Mouse (Mus musculus): ENCODE results near the gene St6galnac5. TPM values are rescaled to one million over a fixed set of nuclear protein-coding genes. Genes with fewer than 3 reads are reported as not detected.
"Not testable (repeated sequence)": the region's sequence is repeated elsewhere in the genome, so short reads cannot be mapped to it uniquely, and the experiment has no call there.

The St6galnac5 gene
- polyA plus RNA-seq, 1 experiment from 2014 or later: 20.6 TPM

GRCm38 (mm10) chr3:152792601-152793000 is 189.4 kb downstream of the St6galnac5 start:
- ATAC-seq (ENCODE audit: low FRiP score, low TSS enrichment) (no peak), DNase-seq (no peak)
- 94% methylated on average over 5 of the region's 5 CpGs for WGBS
- H3K4me3 ChIP-seq (replicated peaks; ENCODE audit: low read depth, low read length): no peak overlapping the region
- H3K4me1 ChIP-seq (ENCODE audit: control insufficient read depth, insufficient read depth, low read length): no peaks in the 10 kb centered on the region
- no peaks in the 10 kb centered on the region; the same call in 1 of the 2 replicates for H3K9me3 ChIP-seq (ENCODE audit: control insufficient read depth, low read length)
- no peak overlapping the region for H3K4me2 ChIP-seq (ENCODE audit: low read length)
- no peak overlapping the region for H3K9ac ChIP-seq (replicated peaks; ENCODE audit: low read length)
- H3K27ac ChIP-seq (replicated peaks; ENCODE audit: low read depth, low read length): no peak overlapping the region
- peaks cover 4% of the 10 kb centered on the region; the same call in 1 of the 2 replicates for H3K36me3 ChIP-seq (ENCODE audit: control insufficient read depth, insufficient read depth, low read length)
- no peaks in the 10 kb centered on the region for H3K27me3 ChIP-seq (ENCODE audit: control insufficient read depth, insufficient read depth, low read length)

GRCm38 (mm10) chr3:152788301-152788953 is 193.6 kb downstream of the St6galnac5 start:
- H3K4me1 ChIP-seq (ENCODE audit: control insufficient read depth, insufficient read depth, low read length); H3K4me2 ChIP-seq (ENCODE audit: low read length); H3K36me3 ChIP-seq (ENCODE audit: control insufficient read depth, insufficient read depth, low read length); H3K9me3 ChIP-seq (ENCODE audit: control insufficient read depth, low read length); H3K9ac ChIP-seq (replicated peaks; ENCODE audit: low read length); ATAC-seq (ENCODE audit: low FRiP score, low TSS enrichment); H3K27ac ChIP-seq (replicated peaks; ENCODE audit: low read depth, low read length); H3K27me3 ChIP-seq (ENCODE audit: control insufficient read depth, insufficient read depth, low read length); H3K4me3 ChIP-seq (replicated peaks; ENCODE audit: low read depth, low read length); DNase-seq: not testable (repeated sequence)
- WGBS: 89% methylated on average over 5 of the region's 5 CpGs

- H3K9me3 ChIP-seq (ENCODE audit: control insufficient read depth, low read length); H3K4me1 ChIP-seq (ENCODE audit: control insufficient read depth, insufficient read depth, low read length); H3K4me2 ChIP-seq (ENCODE audit: low read length); H3K27me3 ChIP-seq (ENCODE audit: control insufficient read depth, insufficient read depth, low read length); H3K9ac ChIP-seq (replicated peaks; ENCODE audit: low read length); H3K4me3 ChIP-seq (replicated peaks; ENCODE audit: low read depth, low read length); H3K36me3 ChIP-seq (ENCODE audit: control insufficient read depth, insufficient read depth, low read length); H3K27ac ChIP-seq (replicated peaks; ENCODE audit: low read depth, low read length); ATAC-seq (ENCODE audit: low FRiP score, low TSS enrichment); DNase-seq: not testable (repeated sequence)
- 93% methylated on average over 7 of the region's 13 CpGs for WGBS
These were observed 197.7 kb downstream of the St6galnac5 start for GRCm38 (mm10) chr3:152784353-152784752.

GRCm38 (mm10) chr3:152783792-152784191 is 198.3 kb downstream of the St6galnac5 start:
- Histone ChIP-seq H3K27ac (replicated peaks; ENCODE audit: low read depth, low read length) (no peak overlapping the region), H3K9me3 (ENCODE audit: control insufficient read depth, low read length) (no peaks in the 10 kb centered on the region), H3K4me3 (replicated peaks; ENCODE audit: low read depth, low read length) (no peak overlapping the region), H3K9ac (replicated peaks; ENCODE audit: low read length) (no peak overlapping the region), H3K36me3 (ENCODE audit: control insufficient read depth, insufficient read depth, low read length) (peaks cover 9% of the 10 kb centered on the region; the same call in 1 of the 2 replicates), H3K4me2 (ENCODE audit: low read length) (no peak overlapping the region), H3K4me1 (ENCODE audit: control insufficient read depth, insufficient read depth, low read length) (no peaks in the 10 kb centered on the region), H3K27me3 (ENCODE audit: control insufficient read depth, insufficient read depth, low read length) (no peaks in the 10 kb centered on the region)
- 25% methylated on average over 7 of the region's 7 CpGs for WGBS
- ATAC-seq (ENCODE audit: low FRiP score, low TSS enrichment) (peak; percentile 84; the same call in 1 of the 2 replicates), DNase-seq (peak; percentile 95)

GRCm38 (mm10) chr3:152779819-152780218 is 202.2 kb downstream of the St6galnac5 start:
- Histone ChIP-seq H3K27me3 (ENCODE audit: control insufficient read depth, insufficient read depth, low read length) (no peaks in the 10 kb centered on the region), H3K36me3 (ENCODE audit: control insufficient read depth, insufficient read depth, low read length) (no peaks in the 10 kb centered on the region), H3K4me1 (ENCODE audit: control insufficient read depth, insufficient read depth, low read length) (no peaks in the 10 kb centered on the region), H3K4me3 (replicated peaks; ENCODE audit: low read depth, low read length) (no peak overlapping the region), H3K4me2 (ENCODE audit: low read length) (no peak overlapping the region), H3K9me3 (ENCODE audit: control insufficient read depth, low read length) (no peaks in the 10 kb centered on the region), H3K9ac (replicated peaks; ENCODE audit: low read length) (no peak overlapping the region), H3K27ac (replicated peaks; ENCODE audit: low read depth, low read length) (no peak overlapping the region)
- 69% methylated on average over 4 of the region's 4 CpGs for WGBS
- no peak for ATAC-seq (ENCODE audit: low FRiP score, low TSS enrichment)
- peak; percentile 42 for DNase-seq

- H3K4me3 ChIP-seq (replicated peaks; ENCODE audit: low read depth, low read length): no peak overlapping the region
- H3K36me3 ChIP-seq (ENCODE audit: control insufficient read depth, insufficient read depth, low read length): no peaks in the 10 kb centered on the region
- H3K27me3 ChIP-seq (ENCODE audit: control insufficient read depth, insufficient read depth, low read length): no peaks in the 10 kb centered on the region
- H3K9ac ChIP-seq (replicated peaks; ENCODE audit: low read length): no peak overlapping the region
- DNase-seq (no peak), ATAC-seq (ENCODE audit: low FRiP score, low TSS enrichment) (no peak)
- no peaks in the 10 kb centered on the region for H3K4me1 ChIP-seq (ENCODE audit: control insufficient read depth, insufficient read depth, low read length)
- no peak overlapping the region for H3K27ac ChIP-seq (replicated peaks; ENCODE audit: low read depth, low read length)
- H3K9me3 ChIP-seq (ENCODE audit: control insufficient read depth, low read length): no peaks in the 10 kb centered on the region
- 87% methylated on average over 16 of the region's 16 CpGs for WGBS
- H3K4me2 ChIP-seq (ENCODE audit: low read length): no peak overlapping the region
These were observed 205.0 kb downstream of the St6galnac5 start for GRCm38 (mm10) chr3:152776872-152777540.

- H3K4me1 ChIP-seq (ENCODE audit: control insufficient read depth, insufficient read depth, low read length): no peaks in the 10 kb centered on the region
- no peak overlapping the region for H3K27ac ChIP-seq (replicated peaks; ENCODE audit: low read depth, low read length)
- no peak overlapping the region for H3K4me2 ChIP-seq (ENCODE audit: low read length)
- H3K36me3 ChIP-seq (ENCODE audit: control insufficient read depth, insufficient read depth, low read length): no peaks in the 10 kb centered on the region
- no peaks in the 10 kb centered on the region for H3K9me3 ChIP-seq (ENCODE audit: control insufficient read depth, low read length)
- no peaks in the 10 kb centered on the region for H3K27me3 ChIP-seq (ENCODE audit: control insufficient read depth, insufficient read depth, low read length)
- H3K4me3 ChIP-seq (replicated peaks; ENCODE audit: low read depth, low read length): no peak overlapping the region
- ATAC-seq (ENCODE audit: low FRiP score, low TSS enrichment) (no peak), DNase-seq (no peak)
- WGBS: 80% methylated on average over 6 of the region's 6 CpGs
- no peak overlapping the region for H3K9ac ChIP-seq (replicated peaks; ENCODE audit: low read length)
These were observed 205.7 kb downstream of the St6galnac5 start for GRCm38 (mm10) chr3:152776363-152776762.

- H3K9me3 ChIP-seq (ENCODE audit: control insufficient read depth, low read length): no peaks in the 10 kb centered on the region
- no peak overlapping the region for H3K4me3 ChIP-seq (replicated peaks; ENCODE audit: low read depth, low read length)
- DNase-seq (no peak), ATAC-seq (ENCODE audit: low FRiP score, low TSS enrichment) (no peak)
- no peak overlapping the region for H3K9ac ChIP-seq (replicated peaks; ENCODE audit: low read length)
- no peaks in the 10 kb centered on the region for H3K4me1 ChIP-seq (ENCODE audit: control insufficient read depth, insufficient read depth, low read length)
- H3K27me3 ChIP-seq (ENCODE audit: control insufficient read depth, insufficient read depth, low read length): no peaks in the 10 kb centered on the region
- 64% methylated on average over 6 of the region's 6 CpGs for WGBS
- no peak overlapping the region for H3K4me2 ChIP-seq (ENCODE audit: low read length)
- peaks cover 13% of the 10 kb centered on the region; the same call in 1 of the 2 replicates for H3K36me3 ChIP-seq (ENCODE audit: control insufficient read depth, insufficient read depth, low read length)
- no peak overlapping the region for H3K27ac ChIP-seq (replicated peaks; ENCODE audit: low read depth, low read length)
These were observed 212.0 kb downstream of the St6galnac5 start for GRCm38 (mm10) chr3:152770056-152770455.

- peak; percentile 54 for DNase-seq
- no peaks in the 10 kb centered on the region for H3K4me1 ChIP-seq (ENCODE audit: control insufficient read depth, insufficient read depth, low read length)
- H3K4me3 ChIP-seq (replicated peaks; ENCODE audit: low read depth, low read length): no peak overlapping the region
- no peaks in the 10 kb centered on the region for H3K9me3 ChIP-seq (ENCODE audit: control insufficient read depth, low read length)
- peaks cover 13% of the 10 kb centered on the region; the same call in 1 of the 2 replicates for H3K36me3 ChIP-seq (ENCODE audit: control insufficient read depth, insufficient read depth, low read length)
- H3K27me3 ChIP-seq (ENCODE audit: control insufficient read depth, insufficient read depth, low read length): no peaks in the 10 kb centered on the region
- no peak for ATAC-seq (ENCODE audit: low FRiP score, low TSS enrichment)
- H3K9ac ChIP-seq (replicated peaks; ENCODE audit: low read length): no peak overlapping the region
- H3K4me2 ChIP-seq (ENCODE audit: low read length): no peak overlapping the region
- WGBS: 73% methylated on average over 11 of the region's 11 CpGs
- no peak overlapping the region for H3K27ac ChIP-seq (replicated peaks; ENCODE audit: low read depth, low read length)
These were observed 214.6 kb downstream of the St6galnac5 start for GRCm38 (mm10) chr3:152767485-152767884.
